Mouse (Mus musculus) midbrain, embryonic 10.5 days (tissue): ENCODE measurements around the gene Cdc123. TPM values are rescaled to one million over a fixed set of nuclear protein-coding genes. Genes with fewer than 3 reads are reported as not detected.
A peak's percentile ranks its signal among the peaks of the same experiment; 100 is the strongest.

Source experiments
- DNase-seq: peaks from one replicate; pipeline ENCODE4 v3.0.0-alpha.2; 2017; ENCODE audit warnings: low spot score
- H3K27ac ChIP-seq: fragments of 300-500 bp; sonication (generic); replicated peaks from 2 replicates; pipeline ENCODE4 v1.5.1; 2016; ENCODE audit warnings: mild to moderate bottlenecking
- H3K27me3 ChIP-seq: fragments of 300-500 bp; sonication (generic); 2 replicates; pipeline ENCODE4 v1.6.1; 2016; ENCODE audit warnings: low read depth, mild to moderate bottlenecking; ENCODE audit not compliant: poor library complexity, severe bottlenecking
- H3K36me3 ChIP-seq: fragments of 300-500 bp; sonication (generic); 2 replicates; pipeline ENCODE4 v1.6.1; 2016; ENCODE audit warnings: mild to moderate bottlenecking, moderate library complexity
- H3K4me1 ChIP-seq: fragments of 300-500 bp; sonication (generic); 2 replicates; pipeline ENCODE4 v1.6.1; 2016
- H3K4me3 ChIP-seq: fragments of 300-500 bp; sonication (generic); 2 replicates; pipeline ENCODE4 v1.5.1; 2016; ENCODE audit warnings: mild to moderate bottlenecking, moderate library complexity
- H3K9me3 ChIP-seq: fragments of 300-500 bp; sonication (generic); replicated peaks from 2 replicates; pipeline ENCODE4 v1.6.1; 2016; ENCODE audit warnings: mild to moderate bottlenecking
- WGBS: fragments of 180-500 bp; shearing (Covaris S2); methylation state at CpG from one replicate; pipeline ENCODE4 v1.1.7; 2016; 5-methylcytosine and 5-hydroxymethylcytosine counted together
- polyA plus RNA-seq: library from polyadenylated mRNA; unstranded; fragments of >200 nt; fragmentation: Nextera tagmentation; extraction: Ambion mirVana; gene quantifications from 2 replicates; pipeline ENCODE4 v1.2.1, GENCODE M21; 2016

Cdc123 gene
- polyA plus RNA-seq, 1 experiment from 2014 or later = 428 TPM

DNA sequence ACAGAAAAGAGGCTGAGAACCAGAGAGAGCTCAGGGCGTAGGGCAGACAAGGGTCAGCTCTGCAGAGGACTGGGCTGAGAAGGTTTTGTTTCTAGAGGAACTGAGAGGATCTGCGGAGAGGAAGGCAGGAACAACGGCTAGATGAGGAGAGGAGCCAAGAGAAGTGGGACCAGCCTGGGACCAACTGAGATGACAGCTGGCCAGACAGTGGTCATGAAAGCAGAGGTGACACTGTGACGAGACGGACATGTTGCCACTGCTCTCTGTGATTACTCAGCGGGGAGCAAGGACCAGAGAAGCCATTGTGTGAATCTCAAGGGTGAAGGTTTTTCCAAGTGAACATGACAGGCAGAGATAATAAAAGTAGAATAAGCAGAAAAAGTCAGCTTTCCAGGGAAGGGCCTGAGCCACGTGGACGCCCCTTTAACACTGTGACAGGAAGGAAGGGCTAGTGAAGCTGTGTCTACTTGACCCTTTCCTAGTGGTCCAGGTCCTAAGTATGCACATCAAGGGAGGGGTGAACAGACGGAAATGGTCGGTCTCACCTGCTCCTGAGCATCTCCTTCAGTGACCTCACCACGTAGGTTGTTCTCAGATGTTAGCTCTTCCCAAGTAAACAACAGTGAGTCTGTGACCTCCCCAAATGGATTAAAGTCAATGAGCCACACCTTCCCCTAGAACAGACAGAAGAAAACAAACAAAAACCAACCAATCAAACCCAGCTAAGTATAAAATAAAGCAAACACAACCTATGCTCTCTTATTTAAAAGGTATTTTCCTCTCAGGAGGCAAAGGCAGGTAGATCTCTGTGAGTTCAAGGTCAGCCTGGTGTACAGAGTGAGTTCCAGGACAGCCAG, 46.9 kb downstream of the Cdc123 start:
- Histone ChIP-seq H3K27ac (no peak overlapping the region), H3K36me3 (peaks cover 100% of the 10 kb centered on the region), H3K4me1 (no peaks in the 10 kb centered on the region), H3K27me3 (no peaks in the 10 kb centered on the region), H3K4me3 (no peak overlapping the region), H3K9me3 (peaks cover 5% of the 10 kb centered on the region; the same call in 1 of the 2 replicates)
- 93% methylated on average over 11 of the region's 11 CpGs for WGBS
- DNase-seq = no peak

DNA sequence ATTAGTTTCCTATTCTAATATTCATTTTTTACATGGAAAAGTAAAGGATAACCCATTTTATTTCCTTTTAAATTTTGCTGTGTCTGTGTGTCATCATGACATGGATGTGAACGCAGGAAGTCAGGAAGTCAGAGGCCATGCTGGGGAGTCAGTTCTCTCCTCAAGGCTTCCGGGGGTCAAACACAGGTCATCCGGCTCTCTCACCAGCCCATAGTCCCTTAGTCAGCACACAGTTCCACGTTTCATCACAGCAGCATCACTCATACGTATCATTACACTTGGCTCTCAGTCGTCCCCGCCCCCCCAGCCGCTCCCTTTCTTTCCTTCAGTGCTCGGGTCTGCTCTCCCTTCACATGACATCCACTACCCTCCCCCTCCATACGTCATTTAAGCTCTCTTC, 51.2 kb downstream of the Cdc123 start:
- no peak for DNase-seq

DNA sequence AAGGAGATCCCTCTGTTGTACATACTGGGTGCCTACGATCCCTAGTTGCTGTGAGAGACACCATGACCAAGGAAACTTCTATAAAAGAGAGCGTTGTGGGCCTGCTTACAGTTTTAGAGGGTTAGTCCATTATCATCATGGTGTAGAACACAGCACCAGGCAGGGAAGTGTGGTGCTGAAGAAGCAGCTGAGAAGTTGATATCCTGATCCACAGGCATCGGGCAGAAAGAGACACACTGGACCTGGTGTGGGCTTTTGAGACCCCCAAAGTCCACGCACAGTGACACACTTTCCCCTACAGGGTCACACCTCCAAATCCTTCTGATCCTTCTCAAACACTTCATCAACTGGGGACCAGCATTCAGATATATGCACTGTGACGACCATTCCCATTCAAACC, 52.9 kb downstream of the Cdc123 start:
- Histone ChIP-seq H3K4me3 (no peak overlapping the region), H3K4me1 (peaks cover 4% of the 10 kb centered on the region; the same call in 1 of the 2 replicates), H3K36me3 (peaks cover 46% of the 10 kb centered on the region), H3K27me3 (no peaks in the 10 kb centered on the region), H3K9me3 (no peaks in the 10 kb centered on the region), H3K27ac (no peak overlapping the region)
- WGBS = 94% methylated on average over 5 of the region's 5 CpGs
- no peak for DNase-seq

More for the DNA sequence above, 51.2 kb downstream of the Cdc123 start:
- no peak overlapping the region for H3K4me3 ChIP-seq
- no peak overlapping the region for H3K27ac ChIP-seq
- no peaks in the 10 kb centered on the region for H3K9me3 ChIP-seq
- 93% methylated on average over 10 of the region's 10 CpGs for WGBS
- peaks cover 63% of the 10 kb centered on the region for H3K36me3 ChIP-seq
- no peaks in the 10 kb centered on the region for H3K27me3 ChIP-seq
- H3K4me1 ChIP-seq = peaks cover 4% of the 10 kb centered on the region; the same call in 1 of the 2 replicates

DNA sequence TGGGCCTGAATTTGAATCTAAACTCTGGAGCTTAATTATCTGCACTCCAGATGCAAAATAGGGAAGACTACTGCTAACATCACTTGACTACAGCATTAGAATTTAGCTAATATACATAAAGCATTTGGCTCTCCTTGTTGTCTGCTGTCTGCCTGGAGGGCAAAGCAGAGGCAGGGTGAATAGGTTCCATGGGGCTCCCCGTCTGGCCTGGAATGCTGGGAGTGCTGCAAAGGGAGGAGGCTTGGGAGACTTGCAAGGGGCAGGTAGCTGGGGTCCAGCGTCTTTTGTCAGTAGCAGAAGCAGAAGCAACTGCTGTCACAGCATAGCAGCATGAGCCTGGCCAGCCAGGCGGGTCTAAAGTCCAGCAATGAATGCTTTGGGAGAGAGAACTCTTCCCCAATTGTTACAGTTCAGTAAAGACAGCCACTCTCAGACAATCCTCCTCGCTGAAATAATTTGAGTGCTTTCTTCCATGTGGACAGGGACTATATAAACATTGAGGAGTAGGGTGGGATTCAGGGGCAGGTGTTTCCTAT, 55.3 kb downstream of the Cdc123 start:
- no peaks in the 10 kb centered on the region for H3K27me3 ChIP-seq

DNA sequence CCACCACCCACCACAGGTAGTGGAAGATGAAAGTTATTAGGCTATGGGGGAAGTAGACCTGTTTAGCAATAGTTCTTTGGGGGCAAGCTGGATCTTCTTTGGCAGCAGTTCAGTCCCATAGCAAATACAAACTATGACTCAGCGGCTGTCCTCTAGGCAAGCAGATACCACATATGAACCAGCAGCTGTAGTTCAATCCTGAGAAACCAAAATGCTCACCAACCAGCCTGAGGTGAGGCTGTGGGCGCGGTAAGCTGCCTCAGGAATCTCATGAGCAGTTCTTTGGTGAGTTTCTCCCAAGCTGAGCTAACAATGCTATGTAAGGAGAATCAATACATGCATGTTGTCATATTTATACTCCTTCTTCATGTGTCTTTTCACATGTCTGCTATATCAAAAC, 57.6 kb downstream of the Cdc123 start:
- Histone ChIP-seq H3K4me3 (no peak overlapping the region), H3K27ac (no peak overlapping the region), H3K9me3 (no peaks in the 10 kb centered on the region), H3K4me1 (peaks cover 4% of the 10 kb centered on the region; the same call in 1 of the 2 replicates), H3K36me3 (no peaks in the 10 kb centered on the region), H3K27me3 (no peaks in the 10 kb centered on the region)
- WGBS = 96% methylated on average over 3 of the region's 3 CpGs
- DNase-seq = no peak

More for the DNA sequence above, 55.3 kb downstream of the Cdc123 start:
- H3K4me1 ChIP-seq = peaks cover 4% of the 10 kb centered on the region; the same call in 1 of the 2 replicates
- peaks cover 22% of the 10 kb centered on the region for H3K36me3 ChIP-seq
- no peak overlapping the region for H3K4me3 ChIP-seq
- no peak for DNase-seq
- no peaks in the 10 kb centered on the region for H3K9me3 ChIP-seq
- 33% methylated on average over 4 of the region's 4 CpGs for WGBS
- H3K27ac ChIP-seq = no peak overlapping the region

DNA sequence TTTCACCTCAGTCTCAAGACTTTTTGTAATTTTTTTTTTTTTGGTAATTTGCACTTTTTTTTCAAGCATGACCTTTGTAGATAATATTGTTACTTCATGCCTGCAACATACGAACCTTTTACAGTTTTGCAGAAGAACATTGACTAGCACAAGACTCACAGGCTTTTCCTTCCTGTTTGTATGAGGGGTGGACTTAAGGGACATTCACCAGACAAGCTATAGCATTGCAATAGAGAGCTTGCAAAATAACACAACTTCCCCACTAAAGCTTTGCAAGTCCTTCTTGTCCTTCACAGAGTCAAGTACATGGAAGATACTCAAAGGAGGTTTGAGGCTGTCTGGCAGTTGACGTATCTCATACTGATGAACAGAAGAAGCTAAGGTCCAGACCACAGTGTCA, 72.5 kb downstream of the Cdc123 start:
- Histone ChIP-seq H3K36me3 (no peaks in the 10 kb centered on the region), H3K27me3 (no peaks in the 10 kb centered on the region), H3K27ac (no peak overlapping the region), H3K4me3 (no peak overlapping the region), H3K4me1 (no peaks in the 10 kb centered on the region), H3K9me3 (no peaks in the 10 kb centered on the region; the same call in 1 of the 2 replicates)
- no peak for DNase-seq
- 84% methylated on average over 2 of the region's 2 CpGs for WGBS

DNA sequence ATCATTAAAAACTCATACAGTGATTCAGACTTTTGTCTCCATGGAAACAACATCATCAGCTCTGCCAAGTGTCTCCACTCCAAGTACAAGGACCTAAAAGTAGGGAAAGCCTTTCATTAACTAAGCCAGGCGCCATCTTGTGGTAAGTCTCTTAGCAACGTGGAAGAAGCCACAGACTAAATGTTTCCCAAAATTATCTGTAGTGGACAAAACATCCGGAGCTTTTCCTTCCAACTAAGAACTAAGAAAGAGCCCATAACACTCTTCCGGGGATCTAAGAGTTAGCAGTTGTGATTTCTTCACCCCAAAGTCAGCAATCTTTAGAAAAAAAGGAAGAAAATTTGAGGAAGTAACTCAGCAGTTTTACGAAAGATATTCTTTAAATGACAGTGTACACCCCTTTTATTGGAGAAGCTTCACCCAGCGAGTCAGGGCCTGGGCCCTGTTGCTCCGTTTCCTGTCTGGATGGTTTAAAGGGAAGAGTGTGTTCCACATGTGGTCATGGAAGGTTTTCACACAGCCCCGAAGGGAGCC, 74.2 kb downstream of the Cdc123 start:
- no peak overlapping the region for H3K27ac ChIP-seq
- no peaks in the 10 kb centered on the region; the same call in 1 of the 2 replicates for H3K9me3 ChIP-seq
- H3K36me3 ChIP-seq = no peaks in the 10 kb centered on the region
- H3K27me3 ChIP-seq = no peaks in the 10 kb centered on the region
- no peaks in the 10 kb centered on the region for H3K4me1 ChIP-seq
- no peak overlapping the region for H3K4me3 ChIP-seq
- 60% methylated on average over 8 of the region's 8 CpGs for WGBS
- DNase-seq = peak; percentile 18

DNA sequence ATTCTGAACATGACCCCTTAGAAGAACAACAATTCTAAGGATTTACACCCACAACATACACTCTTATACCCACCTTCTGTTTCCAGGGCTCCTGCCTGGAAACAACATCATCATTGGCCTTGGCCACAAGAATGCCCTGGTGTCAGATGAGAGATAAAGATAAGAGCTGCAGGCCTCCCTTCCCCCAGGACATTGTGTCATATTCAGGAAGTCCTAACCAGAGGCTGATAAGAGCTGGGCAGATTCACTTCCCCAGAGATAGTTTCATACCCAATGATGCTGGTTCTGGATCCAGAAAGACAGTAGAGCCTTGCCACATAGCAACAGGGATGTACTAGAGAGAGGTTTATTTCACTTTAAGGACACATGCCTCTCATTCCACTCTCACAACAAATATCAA, 75.3 kb downstream of the Cdc123 start:
- Histone ChIP-seq H3K27ac (no peak overlapping the region), H3K27me3 (no peaks in the 10 kb centered on the region), H3K36me3 (no peaks in the 10 kb centered on the region), H3K9me3 (no peaks in the 10 kb centered on the region; the same call in 1 of the 2 replicates), H3K4me1 (no peaks in the 10 kb centered on the region), H3K4me3 (no peak overlapping the region)
- DNase-seq = no peak

DNA sequence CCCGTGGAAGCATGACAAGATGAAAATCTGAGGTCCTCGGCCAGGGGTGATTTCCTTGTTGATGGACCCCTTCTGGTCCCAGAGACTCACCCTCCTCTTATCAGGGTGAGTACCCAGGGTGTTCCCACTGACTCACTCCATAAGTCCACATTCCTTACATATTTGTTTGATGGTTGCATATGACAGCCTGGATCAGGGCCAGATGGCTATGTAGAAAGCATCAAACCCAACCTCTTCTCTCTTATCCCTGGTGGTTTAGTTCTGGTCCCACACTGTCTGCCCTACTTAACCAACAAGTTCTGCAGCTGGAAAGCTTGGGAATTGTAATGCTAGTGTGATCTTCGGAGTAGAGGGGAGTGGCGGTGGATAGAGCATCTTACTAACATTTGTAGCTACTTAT, 76.0 kb downstream of the Cdc123 start:
- 94% methylated on average over 4 of the region's 4 CpGs for WGBS
- Histone ChIP-seq H3K36me3 (no peaks in the 10 kb centered on the region), H3K9me3 (no peaks in the 10 kb centered on the region; the same call in 1 of the 2 replicates), H3K27ac (no peak overlapping the region), H3K4me1 (no peaks in the 10 kb centered on the region), H3K4me3 (no peak overlapping the region), H3K27me3 (no peaks in the 10 kb centered on the region)
- DNase-seq = no peak

DNA sequence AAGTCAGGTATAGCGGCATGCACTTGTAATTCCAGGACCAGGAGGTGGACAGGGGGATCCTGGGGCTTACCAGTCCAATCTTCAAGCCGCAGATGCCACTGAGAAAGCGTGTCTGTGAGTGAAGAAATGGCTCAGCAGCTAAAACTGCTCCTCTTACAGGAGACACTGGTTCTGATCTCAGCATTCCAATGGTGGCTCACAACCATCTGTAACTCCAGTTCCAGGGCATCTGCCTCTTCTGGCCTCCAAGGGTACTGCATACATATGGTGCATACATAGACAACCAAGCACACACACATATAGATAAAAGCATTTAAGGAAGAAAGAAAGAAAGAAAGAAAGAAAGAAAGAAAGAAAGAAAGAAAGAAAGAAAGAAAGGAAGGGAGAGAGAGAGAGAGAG, 82.9 kb downstream of the Cdc123 start:
- Histone ChIP-seq H3K27me3 (no peaks in the 10 kb centered on the region), H3K9me3 (no peaks in the 10 kb centered on the region), H3K27ac (no peak overlapping the region), H3K4me1 (no peaks in the 10 kb centered on the region), H3K4me3 (no peak overlapping the region), H3K36me3 (no peaks in the 10 kb centered on the region)
- DNase-seq = no peak
- 96% methylated on average over 3 of the region's 3 CpGs for WGBS

DNA sequence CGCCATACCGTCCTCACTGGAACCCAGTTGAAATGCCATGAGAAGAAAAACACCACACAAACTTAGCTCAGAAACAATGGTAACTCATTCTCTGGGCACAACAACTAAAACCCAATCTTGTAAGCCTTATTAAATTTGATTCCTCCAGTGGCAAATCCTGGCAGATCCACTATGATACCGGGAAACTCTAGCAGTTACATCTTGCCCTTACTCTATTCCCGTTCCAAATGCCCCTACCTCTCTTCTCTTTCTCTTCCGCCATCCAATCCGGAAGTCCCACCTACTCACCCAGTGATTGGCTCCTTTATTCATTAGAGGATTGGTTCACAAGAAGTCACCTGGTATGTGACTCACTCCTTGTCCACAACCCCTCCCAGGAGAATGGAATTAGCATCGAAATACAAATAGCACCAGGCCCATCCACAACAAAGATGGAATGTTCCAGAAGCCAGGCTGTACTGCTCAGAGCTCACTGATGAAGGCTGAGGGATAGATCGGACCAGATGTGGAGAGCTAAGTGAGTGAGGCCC, 84.4 kb downstream of the Cdc123 start:
- no peak overlapping the region for H3K4me3 ChIP-seq
- DNase-seq = no peak
- no peaks in the 10 kb centered on the region for H3K27me3 ChIP-seq
- H3K9me3 ChIP-seq = no peaks in the 10 kb centered on the region
- 91% methylated on average over 8 of the region's 8 CpGs for WGBS
- no peaks in the 10 kb centered on the region for H3K4me1 ChIP-seq
- no peaks in the 10 kb centered on the region for H3K36me3 ChIP-seq
- no peak overlapping the region for H3K27ac ChIP-seq

DNA sequence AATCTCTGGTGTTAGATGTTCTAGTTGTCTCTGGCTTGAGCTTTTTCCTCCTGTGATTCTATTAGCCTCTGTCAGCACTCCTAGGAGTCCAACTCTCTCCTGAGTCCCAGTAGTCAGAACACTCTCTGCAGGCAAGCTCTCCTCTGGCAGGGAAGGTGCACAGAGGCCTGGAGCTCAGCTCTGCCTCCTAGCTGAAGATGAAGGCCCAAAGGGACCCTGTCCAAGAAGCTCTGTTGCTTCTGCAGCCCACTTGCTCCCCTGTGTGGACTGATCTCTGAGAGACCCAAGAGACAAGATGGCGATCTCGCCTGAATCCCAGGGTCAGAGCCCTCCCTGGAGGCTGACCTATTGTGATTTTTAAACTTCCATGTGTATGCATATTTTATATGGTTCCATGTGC, 86.4 kb downstream of the Cdc123 start:
- Histone ChIP-seq H3K36me3 (no peaks in the 10 kb centered on the region), H3K27me3 (no peaks in the 10 kb centered on the region), H3K4me3 (no peak overlapping the region), H3K4me1 (no peaks in the 10 kb centered on the region), H3K9me3 (no peaks in the 10 kb centered on the region), H3K27ac (no peak overlapping the region)
- 85% methylated on average over 2 of the region's 2 CpGs for WGBS
- no peak for DNase-seq

DNA sequence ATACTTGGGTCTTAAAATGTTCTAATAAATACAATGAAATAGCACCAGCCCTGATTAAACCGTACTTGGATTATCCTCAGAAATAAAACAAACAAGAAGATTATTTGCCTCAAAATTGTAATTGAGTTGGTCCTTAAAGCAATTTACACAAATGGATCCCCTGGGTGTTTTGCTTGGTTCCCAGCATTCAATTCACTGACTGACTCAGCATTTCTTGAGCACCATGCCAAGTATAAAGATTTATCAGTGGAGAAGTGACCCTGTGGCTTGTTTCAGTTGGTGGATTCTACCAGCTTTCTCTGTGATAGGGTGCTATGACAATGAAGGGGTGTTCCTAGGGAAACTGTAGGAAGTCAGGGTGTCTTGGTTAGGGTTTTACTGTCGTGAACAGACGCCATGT, 94.1 kb downstream of the Cdc123 start:
- 91% methylated on average over 3 of the region's 3 CpGs for WGBS
- H3K4me3 ChIP-seq = no peak overlapping the region
- no peaks in the 10 kb centered on the region for H3K36me3 ChIP-seq
- no peaks in the 10 kb centered on the region for H3K27me3 ChIP-seq
- H3K4me1 ChIP-seq = no peaks in the 10 kb centered on the region
- no peak for DNase-seq
- no peak overlapping the region for H3K27ac ChIP-seq
- no peaks in the 10 kb centered on the region for H3K9me3 ChIP-seq
